Mouse (Mus musculus) hindbrain, embryonic 12.5 days (tissue): ENCODE measurements at regions not wholly inside any gene's neighbourhood (a gene's known extent, or its start where the extent isn't known, plus 50 kb on each side); places are given as distances from the start of the nearest gene placed in this dataset.
A peak's percentile ranks its signal among the peaks of the same experiment; 100 is the strongest.

Experiments
- ATAC-seq: fragments of 200-750 bp; cut with Nextera tagmentation; 2 replicates; pipeline ENCODE4 v1.8.0; 2017; ENCODE audit warnings: moderate TSS enrichment; ENCODE audit not compliant: low FRiP score
- H3K27ac ChIP-seq: fragments of 300-500 bp; sonication (generic); 2 replicates; pipeline ENCODE4 v1.5.1; 2016; ENCODE audit warnings: mild to moderate bottlenecking
- H3K27me3 ChIP-seq: fragments of 300-500 bp; sonication (generic); 2 replicates; pipeline ENCODE4 v1.6.1; 2016; ENCODE audit warnings: mild to moderate bottlenecking
- H3K36me3 ChIP-seq: fragments of 300-500 bp; sonication (generic); 2 replicates; pipeline ENCODE4 v1.6.1; 2016; ENCODE audit warnings: mild to moderate bottlenecking
- H3K4me1 ChIP-seq: fragments of 300-500 bp; sonication (generic); 2 replicates; pipeline ENCODE4 v1.6.1; 2016
- H3K4me2 ChIP-seq: fragments of 300-500 bp; sonication (generic); replicated peaks from 2 replicates; pipeline ENCODE4 v1.6.1; 2016; ENCODE audit warnings: mild to moderate bottlenecking
- H3K4me3 ChIP-seq: fragments of 300-500 bp; sonication (generic); 2 replicates; pipeline ENCODE4 v1.5.1; 2016; ENCODE audit warnings: mild to moderate bottlenecking
- H3K9ac ChIP-seq: fragments of 300-500 bp; sonication (generic); 2 replicates; pipeline ENCODE4 v1.6.1; 2016; ENCODE audit warnings: mild to moderate bottlenecking, moderate library complexity
- H3K9me3 ChIP-seq: fragments of 300-500 bp; sonication (generic); replicated peaks from 2 replicates; pipeline ENCODE4 v1.6.1; 2016; ENCODE audit warnings: mild to moderate bottlenecking
- WGBS: fragments of 180-500 bp; shearing (Covaris S2); methylation state at CpG from one replicate; pipeline ENCODE4 v1.1.7; 2016; 5-methylcytosine and 5-hydroxymethylcytosine counted together

DNA sequence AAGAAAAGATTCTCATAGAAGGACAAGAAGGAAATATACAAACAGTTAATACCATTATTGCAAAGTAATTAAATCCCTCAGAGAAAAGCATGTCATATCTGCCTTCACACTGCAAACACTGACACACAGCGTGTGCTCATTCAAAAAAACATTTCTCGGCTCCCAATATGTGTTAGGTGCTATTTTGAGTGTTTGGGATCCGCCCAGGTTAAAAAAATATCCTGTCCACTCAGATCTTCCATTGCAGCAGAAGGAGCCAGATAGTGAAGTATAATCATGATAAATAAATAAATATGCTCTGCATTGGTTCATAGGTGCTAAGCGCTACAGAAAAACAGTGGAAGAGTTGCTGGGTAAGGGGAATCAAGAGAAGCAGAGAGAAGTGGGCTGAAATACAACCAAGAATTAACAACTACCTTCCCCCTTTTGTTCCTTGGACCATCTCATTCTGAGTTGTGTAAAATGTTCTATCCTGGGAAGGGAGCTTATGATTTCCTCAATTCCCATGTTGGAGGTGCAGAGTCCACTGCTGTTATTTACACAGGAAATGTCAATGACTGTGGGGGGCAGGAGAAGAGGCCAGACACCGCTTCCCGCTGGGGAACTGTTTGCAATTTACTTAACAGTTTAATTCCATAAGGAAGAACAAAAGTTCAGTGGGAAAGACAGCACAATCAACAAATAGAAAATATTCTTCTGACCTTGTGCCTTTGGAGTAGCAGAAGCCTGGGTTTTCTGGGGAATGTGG, 139.9 kb downstream of the Tle1 start:
- 74% methylated on average over 6 of the region's 6 CpGs for WGBS
- Histone ChIP-seq H3K36me3 (no peaks in the 10 kb centered on the region), H3K27ac (no peak overlapping the region), H3K4me2 (no peak overlapping the region), H3K9me3 (no peaks in the 10 kb centered on the region), H3K4me3 (no peak overlapping the region), H3K9ac (no peak overlapping the region), H3K27me3 (peaks cover 3% of the 10 kb centered on the region), H3K4me1 (no peaks in the 10 kb centered on the region)
- ATAC-seq, result no peak

DNA sequence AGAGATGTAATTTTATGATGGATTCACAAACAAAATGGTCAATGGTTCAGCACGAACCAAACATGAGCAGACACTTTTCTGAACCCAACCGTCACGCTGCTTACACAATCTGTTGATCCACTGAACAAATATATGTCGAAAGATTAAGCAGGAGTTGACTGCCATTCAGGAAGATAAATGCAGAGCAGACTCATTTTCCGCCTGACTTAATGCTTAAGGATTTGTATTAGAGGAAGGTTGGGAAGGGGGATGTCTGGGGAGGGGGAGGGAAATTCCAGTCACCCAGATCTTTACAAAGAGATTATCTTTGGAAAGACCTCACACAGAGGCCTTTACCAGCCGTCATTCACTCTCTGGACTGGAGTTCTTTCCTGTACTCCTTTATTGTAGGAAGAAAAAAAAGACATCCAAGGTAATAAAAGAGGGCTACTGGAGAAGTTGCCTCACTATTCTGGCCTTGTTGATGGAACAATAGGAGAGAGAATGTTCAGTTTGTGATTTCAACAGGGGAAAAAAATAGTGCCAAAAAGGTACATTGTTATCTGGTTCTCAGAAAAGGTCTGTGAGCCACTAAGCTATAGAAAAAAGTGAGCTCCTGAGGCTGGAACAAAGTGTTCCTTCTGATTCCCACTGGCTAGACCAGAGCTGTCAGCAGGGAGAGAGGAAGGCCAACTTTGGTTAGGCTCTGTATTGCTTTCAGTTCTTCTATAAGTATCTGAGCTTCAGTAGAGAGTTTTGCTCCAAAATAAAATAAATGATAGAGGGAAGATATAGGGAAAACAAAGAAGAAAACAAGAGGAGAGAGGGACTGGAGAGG, 150.9 kb downstream of the Tle1 start:
- 10% methylated on average over 6 of the region's 6 CpGs for WGBS
- Histone ChIP-seq H3K27ac (no peak overlapping the region), H3K4me2 (no peak overlapping the region), H3K36me3 (no peaks in the 10 kb centered on the region), H3K4me3 (no peak overlapping the region), H3K4me1 (peaks cover 8% of the 10 kb centered on the region), H3K9ac (no peak overlapping the region), H3K9me3 (no peaks in the 10 kb centered on the region), H3K27me3 (peaks cover 44% of the 10 kb centered on the region)
- ATAC-seq, result peak; percentile 88

GRCm38 (mm10) chr4:72022152-72022551, 178.6 kb downstream of the Tle1 start:
- no peak overlapping the region for H3K4me3 ChIP-seq
- no peak overlapping the region for H3K27ac ChIP-seq
- no peaks in the 10 kb centered on the region for H3K9me3 ChIP-seq
- no peak overlapping the region for H3K9ac ChIP-seq
- no peaks in the 10 kb centered on the region for H3K27me3 ChIP-seq
- WGBS, result 85% methylated on average over 2 of the region's 2 CpGs
- no peaks in the 10 kb centered on the region for H3K4me1 ChIP-seq
- ATAC-seq, result no peak
- no peaks in the 10 kb centered on the region for H3K36me3 ChIP-seq
- no peak overlapping the region for H3K4me2 ChIP-seq

- Histone ChIP-seq H3K27me3 (no peaks in the 10 kb centered on the region), H3K9ac (no peak overlapping the region), H3K4me3 (no peak overlapping the region), H3K9me3 (no peaks in the 10 kb centered on the region), H3K36me3 (no peaks in the 10 kb centered on the region), H3K27ac (no peak overlapping the region), H3K4me1 (no peaks in the 10 kb centered on the region), H3K4me2 (no peak overlapping the region)
- WGBS, result 93% methylated on average over 2 of the region's 2 CpGs
- ATAC-seq, result no peak
Observed at GRCm38 (mm10) chr4:72014221-72014850, 186.4 kb downstream of the Tle1 start.

GRCm38 (mm10) chr4:72013583-72013982, 187.1 kb downstream of the Tle1 start:
- Histone ChIP-seq H3K4me3 (no peak overlapping the region), H3K27me3 (no peaks in the 10 kb centered on the region), H3K9ac (no peak overlapping the region), H3K9me3 (peaks cover 3% of the 10 kb centered on the region), H3K4me2 (no peak overlapping the region), H3K36me3 (no peaks in the 10 kb centered on the region), H3K27ac (no peak overlapping the region), H3K4me1 (no peaks in the 10 kb centered on the region)
- no peak for ATAC-seq
- WGBS, result 91% methylated on average over 3 of the region's 3 CpGs

DNA sequence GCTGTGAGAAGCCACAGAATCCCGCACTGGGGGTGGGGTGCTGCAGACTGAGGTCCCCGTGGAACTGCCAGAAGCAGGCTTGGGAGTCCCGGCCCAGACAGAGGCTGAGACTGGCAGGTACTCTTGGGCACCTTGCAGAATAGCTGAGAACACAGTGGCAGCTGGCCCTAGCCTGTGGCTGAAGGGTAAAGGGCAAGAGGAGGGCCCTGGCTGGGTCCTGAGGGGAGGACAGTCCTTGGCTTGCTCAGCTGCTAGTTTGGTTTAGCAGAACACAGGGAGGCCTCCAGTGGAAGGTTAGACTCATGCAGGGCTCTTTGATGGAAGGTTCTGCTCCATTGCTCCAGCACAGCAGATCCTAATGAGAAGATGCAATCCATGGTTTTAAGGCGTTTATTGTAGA, 190.4 kb downstream of the Tle1 start:
- Histone ChIP-seq H3K27me3 (no peaks in the 10 kb centered on the region), H3K4me1 (no peaks in the 10 kb centered on the region), H3K27ac (no peak overlapping the region), H3K4me3 (no peak overlapping the region), H3K9ac (no peak overlapping the region), H3K9me3 (peaks cover 8% of the 10 kb centered on the region), H3K4me2 (no peak overlapping the region), H3K36me3 (no peaks in the 10 kb centered on the region)
- WGBS, result 89% methylated on average over 4 of the region's 4 CpGs
- ATAC-seq, result no peak

- H3K4me1 ChIP-seq, result no peaks in the 10 kb centered on the region
- no peak overlapping the region for H3K9ac ChIP-seq
- H3K4me3 ChIP-seq, result no peak overlapping the region
- H3K27ac ChIP-seq, result no peak overlapping the region
- ATAC-seq, result no peak
- H3K4me2 ChIP-seq, result no peak overlapping the region
- H3K36me3 ChIP-seq, result no peaks in the 10 kb centered on the region
- peaks cover 8% of the 10 kb centered on the region for H3K9me3 ChIP-seq
- H3K27me3 ChIP-seq, result no peaks in the 10 kb centered on the region
Observed at GRCm38 (mm10) chr4:72005926-72006325, 194.8 kb downstream of the Tle1 start.

DNA sequence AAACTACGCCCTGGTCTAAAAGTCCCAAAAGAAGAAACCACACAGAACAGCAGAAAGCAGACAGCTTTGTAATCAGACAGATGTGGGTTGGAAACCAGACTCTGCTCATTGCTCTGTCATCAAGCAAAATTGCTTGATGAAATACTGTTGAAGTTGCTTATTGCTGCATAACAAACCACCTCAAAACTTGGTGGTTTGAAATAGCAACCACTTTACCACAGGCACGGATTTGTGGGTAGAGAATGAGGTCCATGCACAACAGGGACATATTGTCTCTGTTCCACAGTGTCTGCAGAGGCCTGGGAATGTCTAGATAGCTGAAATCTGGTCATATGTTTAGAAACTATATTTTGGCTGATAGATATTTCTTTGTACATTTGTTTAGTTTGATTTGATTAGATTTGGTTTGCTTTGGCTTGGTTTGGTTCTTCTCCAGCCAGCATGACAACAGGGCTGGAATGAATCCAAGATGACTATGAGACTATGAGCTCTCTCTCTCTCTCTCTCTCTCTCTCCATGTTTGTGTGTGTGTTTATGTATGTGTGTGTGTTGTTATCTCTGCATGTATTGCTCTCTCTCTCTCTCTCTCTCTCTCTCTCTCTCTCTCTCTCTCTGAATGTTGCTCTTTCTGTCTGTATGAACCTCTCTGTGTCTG, 199.4 kb downstream of the Tle1 start:
- ATAC-seq, result no peak
- Histone ChIP-seq H3K4me3 (no peak overlapping the region), H3K27me3 (no peaks in the 10 kb centered on the region), H3K27ac (no peak overlapping the region), H3K36me3 (no peaks in the 10 kb centered on the region), H3K9ac (no peak overlapping the region), H3K9me3 (no peaks in the 10 kb centered on the region), H3K4me1 (no peaks in the 10 kb centered on the region), H3K4me2 (no peak overlapping the region)
- WGBS, result 72% methylated on average over 2 of the region's 2 CpGs

DNA sequence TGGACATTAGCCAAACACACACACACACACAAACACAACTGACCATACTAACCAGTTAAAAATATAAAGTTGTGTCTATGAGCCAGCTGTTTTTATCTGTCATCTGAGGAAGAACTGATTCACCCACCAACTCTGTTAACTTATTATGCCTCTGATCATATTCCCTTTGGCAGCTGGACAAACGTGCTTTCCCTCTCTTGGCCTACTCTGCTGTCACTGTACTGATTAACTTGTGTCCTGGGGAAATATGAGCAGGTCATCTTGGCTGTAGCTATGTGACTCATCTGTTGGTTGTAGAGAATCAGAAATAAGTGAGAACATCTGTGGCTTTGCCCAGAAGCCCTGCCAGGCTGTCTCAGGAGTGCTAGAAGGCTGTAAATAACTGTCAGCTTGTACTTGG, 210.9 kb upstream of the Gm11232 start:
- Histone ChIP-seq H3K27me3 (no peaks in the 10 kb centered on the region), H3K36me3 (no peaks in the 10 kb centered on the region), H3K4me3 (no peak overlapping the region), H3K27ac (no peak overlapping the region), H3K4me1 (no peaks in the 10 kb centered on the region), H3K9me3 (no peaks in the 10 kb centered on the region), H3K4me2 (no peak overlapping the region), H3K9ac (no peak overlapping the region)
- ATAC-seq, result no peak
- 39% methylated on average over 1 of the region's 1 CpGs for WGBS

GRCm38 (mm10) chr4:71953441-71953840, 195.7 kb upstream of the Gm11232 start:
- no peak overlapping the region for H3K27ac ChIP-seq
- H3K27me3 ChIP-seq, result no peaks in the 10 kb centered on the region
- no peaks in the 10 kb centered on the region for H3K4me1 ChIP-seq
- H3K36me3 ChIP-seq, result no peaks in the 10 kb centered on the region
- no peaks in the 10 kb centered on the region for H3K9me3 ChIP-seq
- WGBS, result 79% methylated on average over 2 of the region's 2 CpGs
- no peak overlapping the region for H3K4me3 ChIP-seq
- ATAC-seq, result no peak
- H3K9ac ChIP-seq, result no peak overlapping the region
- no peak overlapping the region for H3K4me2 ChIP-seq

- WGBS, result 32% methylated on average over 2 of the region's 2 CpGs
- no peak overlapping the region for H3K27ac ChIP-seq
- H3K4me1 ChIP-seq, result no peaks in the 10 kb centered on the region
- peak; percentile 78 for ATAC-seq
- H3K36me3 ChIP-seq, result no peaks in the 10 kb centered on the region
- no peak overlapping the region for H3K4me3 ChIP-seq
- H3K9me3 ChIP-seq, result no peaks in the 10 kb centered on the region
- no peak overlapping the region for H3K9ac ChIP-seq
- no peaks in the 10 kb centered on the region for H3K27me3 ChIP-seq
- no peak overlapping the region for H3K4me2 ChIP-seq
Observed at GRCm38 (mm10) chr4:71933240-71933986, 175.6 kb upstream of the Gm11232 start.

- Histone ChIP-seq H3K36me3 (no peaks in the 10 kb centered on the region), H3K9me3 (no peaks in the 10 kb centered on the region), H3K4me1 (no peaks in the 10 kb centered on the region), H3K4me2 (no peak overlapping the region), H3K27ac (no peak overlapping the region), H3K4me3 (no peak overlapping the region), H3K9ac (no peak overlapping the region), H3K27me3 (no peaks in the 10 kb centered on the region)
- ATAC-seq, result peak; percentile 38; the same call in 1 of the 2 replicates
- WGBS, result 59% methylated on average over 1 of the region's 1 CpGs
Observed at GRCm38 (mm10) chr4:71932818-71933217, 175.1 kb upstream of the Gm11232 start.
